Mouse (Mus musculus): ENCODE results near the gene Gprin2. TPM values are rescaled to one million over a fixed set of nuclear protein-coding genes. Genes with fewer than 3 reads are reported as not detected.

Gene Gprin2
- polyA plus RNA-seq, 1 experiment from 2014 or later: 0.11 TPM

GRCm38 (mm10) chr14:34139671-34140664 lies 61.5 kb downstream of the Gprin2 start:
- Histone ChIP-seq H3K9ac (ENCODE audit: low read length) (no peak overlapping the region), H3K4me3 (ENCODE audit: low read length) (no peak overlapping the region), H3K36me3 (ENCODE audit: control insufficient read depth, insufficient read depth) (no peaks in the 10 kb centered on the region), H3K9me3 (replicated peaks; ENCODE audit: control insufficient read depth, low read length) (no peaks in the 10 kb centered on the region), H3K4me1 (ENCODE audit: control insufficient read depth, insufficient read depth, low read length) (no peaks in the 10 kb centered on the region), H3K4me2 (ENCODE audit: low read depth, low read length) (no peak overlapping the region), H3K27me3 (ENCODE audit: control insufficient read depth, insufficient read depth, low read length) (no peaks in the 10 kb centered on the region), H3K27ac (ENCODE audit: low read length) (no peak overlapping the region)
- WGBS: 79% methylated on average over 15 of the region's 15 CpGs
- no peak for ATAC-seq (replicated peaks; ENCODE audit: extremely low read depth, insufficient read depth, low FRiP score)

Other genes with a start within 250 kb of the Gprin2 start
- gene Rbp3, start 247.7 kb downstream of the Gprin2 start, polyA plus RNA-seq (2015; fragmentation: Nextera tagmentation; extraction: Ambion mirVana): 0.03 TPM in 1 of 2 replicates, not detected in the other
- gene Zfp488, start 222.9 kb downstream of the Gprin2 start, polyA plus RNA-seq (2015; fragmentation: Nextera tagmentation; extraction: Ambion mirVana): 0.04 TPM in 1 of 2 replicates, not detected in the other
- not detected in 2 replicates for gene Gm30083, start 186.5 kb downstream of the Gprin2 start, polyA plus RNA-seq (2015; fragmentation: Nextera tagmentation; extraction: Ambion mirVana)
- not detected in 2 replicates for gene Gm5460, start 184.9 kb downstream of the Gprin2 start, polyA plus RNA-seq (2015; fragmentation: Nextera tagmentation; extraction: Ambion mirVana)
- gene Antxrl, start 148.9 kb downstream of the Gprin2 start, polyA plus RNA-seq (2015; fragmentation: Nextera tagmentation; extraction: Ambion mirVana): not detected in 2 replicates
- 5.2 and 5.3 TPM in 2 replicates for gene Anxa8, start 115.7 kb downstream of the Gprin2 start, polyA plus RNA-seq (2015; fragmentation: Nextera tagmentation; extraction: Ambion mirVana)
- gene A630023A22Rik, start 98.9 kb downstream of the Gprin2 start, polyA plus RNA-seq (2015; fragmentation: Nextera tagmentation; extraction: Ambion mirVana): 0.12 TPM in 1 of 2 replicates, not detected in the other
- 0.07 TPM in 1 of 2 replicates, not detected in the other for gene Npy4r, start 49.2 kb downstream of the Gprin2 start, polyA plus RNA-seq (2015; fragmentation: Nextera tagmentation; extraction: Ambion mirVana)
- 0.42 and 0.57 TPM in 2 replicates for gene Syt15, start 17.9 kb upstream of the Gprin2 start, polyA plus RNA-seq (2015; fragmentation: Nextera tagmentation; extraction: Ambion mirVana)
- gene Shld2, start 108.8 kb upstream of the Gprin2 start, polyA plus RNA-seq (2015; fragmentation: Nextera tagmentation; extraction: Ambion mirVana): 7.7 and 8.9 TPM in 2 replicates
- gene Glud1, start 109.1 kb upstream of the Gprin2 start, polyA plus RNA-seq (2015; fragmentation: Nextera tagmentation; extraction: Ambion mirVana): 54.1 and 56.8 TPM in 2 replicates
- gene Fam25c, start 153.8 kb upstream of the Gprin2 start, polyA plus RNA-seq (2015; fragmentation: Nextera tagmentation; extraction: Ambion mirVana): not detected in 2 replicates
- 2.3 and 3.7 TPM in 2 replicates for gene Sncg, start 173.1 kb upstream of the Gprin2 start, polyA plus RNA-seq (2015; fragmentation: Nextera tagmentation; extraction: Ambion mirVana)
- gene Mmrn2, start 173.8 kb upstream of the Gprin2 start, polyA plus RNA-seq (2015; fragmentation: Nextera tagmentation; extraction: Ambion mirVana): 28.2 and 28.7 TPM in 2 replicates